Mouse (Mus musculus) forelimb bud, embryonic 11.5 days (tissue): Measurements from ENCODE around the gene Abhd16a.

Experiments
- DNase-seq: peaks from one replicate; pipeline ENCODE4 v3.0.0-alpha.2; 2012; ENCODE audit warnings: low read depth, low spot score

Gene Abhd16a

GRCm38 (mm10) chr17:35088825-35089644, at the start of gene Abhd16a:
Abhd16a (plus strand) TSS chr17:35089263.
- peak; percentile 91 for DNase-seq

- no peak for DNase-seq
Observed at GRCm38 (mm10) chr17:35043794-35044193, 45.3 kb upstream of the Abhd16a start.

- no peak for DNase-seq
Observed at GRCm38 (mm10) chr17:35044904-35045806, 43.9 kb upstream of the Abhd16a start.

GRCm38 (mm10) chr17:35045807-35046680, 43.0 kb upstream of the Abhd16a start:
- DNase-seq: no peak

GRCm38 (mm10) chr17:35046681-35047455, 42.2 kb upstream of the Abhd16a start, which contains the start of gene Msh5:
Msh5 (minus strand) TSS chr17:35046745.
- DNase-seq: peak; percentile 100

- DNase-seq: no peak
Observed at GRCm38 (mm10) chr17:35047688-35048087, 41.4 kb upstream of the Abhd16a start.

GRCm38 (mm10) chr17:35048149-35048931, 40.7 kb upstream of the Abhd16a start:
- no peak for DNase-seq

GRCm38 (mm10) chr17:35048932-35049440, 40.1 kb upstream of the Abhd16a start:
- DNase-seq: no peak

GRCm38 (mm10) chr17:35049561-35050016, 39.5 kb upstream of the Abhd16a start, which contains the start of gene Clic1:
Clic1 (plus strand) TSS chr17:35049966.
- DNase-seq: peak; percentile 69

GRCm38 (mm10) chr17:35050126-35050750, 38.8 kb upstream of the Abhd16a start:
- DNase-seq: peak; percentile 46

GRCm38 (mm10) chr17:35051156-35052086, 37.6 kb upstream of the Abhd16a start:
- DNase-seq: peak; percentile 37

- DNase-seq: no peak
Observed at GRCm38 (mm10) chr17:35052271-35052798, 36.7 kb upstream of the Abhd16a start.

GRCm38 (mm10) chr17:35055691-35056495, 33.2 kb upstream of the Abhd16a start:
- no peak for DNase-seq

GRCm38 (mm10) chr17:35057090-35057489, 32.0 kb upstream of the Abhd16a start:
- DNase-seq: no peak

GRCm38 (mm10) chr17:35058316-35058715, 30.7 kb upstream of the Abhd16a start:
- no peak for DNase-seq
